Mouse (Mus musculus) embryonic facial prominence, embryonic 13.5 days (tissue): ENCODE results near the gene Scamp2. TPM values are rescaled to one million over a fixed set of nuclear protein-coding genes. Genes with fewer than 3 reads are reported as not detected.

ENCODE experiments used
- ATAC-seq: fragments of 200-750 bp; cut with Nextera tagmentation; 2 replicates; pipeline ENCODE4 v1.8.0; 2017; ENCODE audit warnings: low read depth; ENCODE audit not compliant: insufficient number of reproducible peaks, insufficient read depth, low FRiP score, low TSS enrichment
- H3K27ac ChIP-seq: fragments of 300-500 bp; sonication (generic); 2 replicates; pipeline ENCODE4 v1.5.1; 2015; ENCODE audit warnings: moderate library complexity, mild to moderate bottlenecking, inconsistent platforms
- H3K27me3 ChIP-seq: fragments of 300-500 bp; sonication (generic); 2 replicates; pipeline ENCODE4 v1.6.1; 2015; ENCODE audit warnings: mild to moderate bottlenecking, inconsistent platforms
- H3K36me3 ChIP-seq: fragments of 300-500 bp; sonication (generic); 2 replicates; pipeline ENCODE4 v1.6.1; 2015; ENCODE audit warnings: mild to moderate bottlenecking, inconsistent platforms
- H3K4me1 ChIP-seq: fragments of 300-500 bp; sonication (generic); 2 replicates; pipeline ENCODE4 v1.6.1; 2015; ENCODE audit warnings: inconsistent platforms
- H3K4me2 ChIP-seq: fragments of 300-500 bp; sonication (generic); 2 replicates; pipeline ENCODE4 v1.6.1; 2015; ENCODE audit warnings: moderate library complexity, mild to moderate bottlenecking, inconsistent platforms
- H3K4me3 ChIP-seq: fragments of 300-500 bp; sonication (generic); 2 replicates; pipeline ENCODE4 v1.5.1; 2015; ENCODE audit warnings: mild to moderate bottlenecking, inconsistent platforms
- H3K9ac ChIP-seq: fragments of 300-500 bp; sonication (generic); 2 replicates; pipeline ENCODE4 v1.6.1; 2015; ENCODE audit warnings: mild to moderate bottlenecking, inconsistent platforms
- H3K9me3 ChIP-seq: fragments of 300-500 bp; sonication (generic); 2 replicates; pipeline ENCODE4 v1.6.1; 2016; ENCODE audit warnings: inconsistent platforms
- WGBS: fragments of 180-500 bp; shearing (Covaris S2); methylation state at CpG from one replicate; pipeline ENCODE4 v1.1.7; 2015; ENCODE audit warnings: mixed read lengths; 5-methylcytosine and 5-hydroxymethylcytosine counted together
- polyA plus RNA-seq: library from polyadenylated mRNA; unstranded; fragments of >200 nt; fragmentation: Nextera tagmentation; extraction: Ambion mirVana; gene quantifications from 2 replicates; pipeline ENCODE4 v1.2.1, GENCODE M21; 2015

Gene Scamp2
- polyA plus RNA-seq, 1 experiment from 2014 or later: 61.7 TPM

DNA sequence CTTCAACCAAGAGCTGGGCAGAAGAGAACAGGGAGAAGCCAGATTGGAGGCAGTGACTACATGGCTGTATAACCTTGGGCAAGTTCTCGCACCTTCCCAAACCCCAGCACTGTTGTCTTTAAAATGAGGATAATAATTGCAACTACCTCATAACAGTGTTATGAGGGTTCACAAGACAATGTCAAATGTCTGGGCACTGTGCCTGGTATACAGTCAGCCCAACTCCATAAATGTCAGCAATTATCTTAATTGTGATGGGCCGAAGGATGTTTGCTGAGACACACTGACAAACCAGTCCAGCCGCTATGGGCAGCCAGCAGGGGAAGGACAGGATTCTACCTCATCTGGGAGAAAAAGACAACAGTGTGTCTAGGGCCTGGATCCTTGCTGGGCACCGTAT, 54.0 kb downstream of the Scamp2 start:
- H3K4me2 ChIP-seq: no peak overlapping the region
- no peaks in the 10 kb centered on the region for H3K9me3 ChIP-seq
- H3K9ac ChIP-seq: no peak overlapping the region
- ATAC-seq: no peak
- no peaks in the 10 kb centered on the region for H3K27me3 ChIP-seq
- no peaks in the 10 kb centered on the region for H3K36me3 ChIP-seq
- 75% methylated on average over 4 of the region's 4 CpGs for WGBS
- no peak overlapping the region for H3K27ac ChIP-seq
- no peaks in the 10 kb centered on the region for H3K4me1 ChIP-seq
- no peak overlapping the region for H3K4me3 ChIP-seq

DNA sequence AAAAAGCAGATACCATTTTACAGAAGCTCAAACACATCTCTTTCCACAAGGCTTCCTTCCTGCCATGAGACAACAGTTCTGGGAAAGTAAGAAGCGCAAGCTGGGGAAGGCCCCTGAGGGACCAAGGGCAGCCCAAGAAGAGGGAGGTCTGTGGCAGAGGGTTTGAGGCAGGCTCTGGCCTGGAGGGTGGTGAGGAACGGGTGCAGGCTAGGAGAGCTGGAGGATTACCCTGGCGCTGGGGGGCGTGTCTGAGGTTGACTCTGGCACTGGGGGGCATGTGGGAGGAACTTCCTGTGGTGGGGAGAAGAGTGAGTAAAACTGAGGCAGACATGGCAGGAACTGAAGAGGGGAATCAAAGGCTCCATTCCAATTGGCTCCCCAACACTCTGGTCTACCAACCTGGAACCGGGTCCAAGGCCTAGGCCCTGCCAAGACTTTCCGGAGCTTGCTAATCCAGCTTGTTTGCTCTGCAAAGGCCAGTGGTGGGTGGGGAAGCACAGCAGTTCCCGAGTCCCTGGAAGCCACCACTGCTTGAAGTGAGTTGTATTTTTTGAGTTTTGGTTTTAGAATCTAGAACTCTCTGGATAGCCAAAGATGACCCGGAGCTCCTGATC, 56.9 kb downstream of the Scamp2 start:
- no peaks in the 10 kb centered on the region for H3K27me3 ChIP-seq

DNA sequence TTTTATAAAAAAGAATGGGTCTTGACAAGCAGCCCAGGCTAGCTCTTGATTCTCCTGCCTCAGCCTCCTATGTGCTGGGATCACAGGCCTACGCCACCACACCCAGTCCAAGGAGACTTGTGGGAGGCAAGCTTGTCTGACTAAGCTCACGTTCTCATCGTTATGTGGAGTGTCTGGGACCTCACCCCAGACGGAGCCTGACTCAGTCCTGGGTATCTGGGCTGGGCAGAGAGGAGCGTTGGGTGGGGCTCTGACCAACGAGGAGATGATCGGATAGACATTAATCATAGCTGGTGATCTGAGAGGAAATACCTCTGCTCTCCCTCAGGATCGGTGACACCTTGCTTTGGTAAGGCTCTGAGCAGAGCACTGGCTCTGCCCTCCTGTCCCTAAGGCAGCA, 58.1 kb downstream of the Scamp2 start:
- no peaks in the 10 kb centered on the region for H3K36me3 ChIP-seq
- 75% methylated on average over 8 of the region's 8 CpGs for WGBS

More for the DNA sequence above, 56.9 kb downstream of the Scamp2 start:
- WGBS: 78% methylated on average over 8 of the region's 8 CpGs
- Histone ChIP-seq H3K27ac (no peak overlapping the region), H3K4me2 (no peak overlapping the region), H3K9ac (no peak overlapping the region), H3K9me3 (no peaks in the 10 kb centered on the region), H3K4me1 (no peaks in the 10 kb centered on the region), H3K36me3 (no peaks in the 10 kb centered on the region), H3K4me3 (no peak overlapping the region)
- ATAC-seq: no peak

GRCm38 (mm10) chr9:57620674-57621073, 59.9 kb downstream of the Scamp2 start, which contains the start of gene Lman1l:
Gene Lman1l (minus strand): TSS chr9:57620774.
- no peaks in the 10 kb centered on the region for H3K4me1 ChIP-seq

More for the DNA sequence above, 58.1 kb downstream of the Scamp2 start:
- Histone ChIP-seq H3K4me1 (no peaks in the 10 kb centered on the region), H3K4me2 (no peak overlapping the region), H3K9me3 (no peaks in the 10 kb centered on the region), H3K27ac (no peak overlapping the region), H3K27me3 (no peaks in the 10 kb centered on the region), H3K9ac (no peak overlapping the region), H3K4me3 (no peak overlapping the region)
- ATAC-seq: no peak

DNA sequence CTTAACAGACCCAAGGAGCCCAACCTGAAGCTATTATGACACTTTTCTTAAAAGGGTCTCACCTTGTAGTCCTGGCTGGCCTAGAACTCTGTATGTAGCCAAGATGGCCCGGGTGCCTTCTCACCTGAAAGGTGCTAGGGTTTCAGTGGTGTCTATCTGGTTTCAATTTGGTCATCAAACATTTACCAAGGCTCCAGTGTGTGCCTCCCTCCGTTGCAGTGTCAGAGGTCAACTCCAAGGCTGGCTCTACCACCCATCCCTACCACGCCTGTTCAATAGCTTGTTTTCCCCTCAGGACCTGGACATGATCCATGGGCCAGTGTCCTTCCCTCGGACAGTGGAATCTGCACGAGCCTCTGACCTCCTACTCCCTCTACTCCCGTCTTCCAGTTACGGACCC, 63.6 kb downstream of the Scamp2 start:
- no peak overlapping the region for H3K4me2 ChIP-seq
- no peak for ATAC-seq
- H3K36me3 ChIP-seq: peaks cover 49% of the 10 kb centered on the region
- H3K4me1 ChIP-seq: no peaks in the 10 kb centered on the region
- no peaks in the 10 kb centered on the region for H3K9me3 ChIP-seq
- no peaks in the 10 kb centered on the region for H3K27me3 ChIP-seq
- H3K27ac ChIP-seq: no peak overlapping the region
- H3K9ac ChIP-seq: no peak overlapping the region
- WGBS: 72% methylated on average over 7 of the region's 7 CpGs
- H3K4me3 ChIP-seq: no peak overlapping the region

More at GRCm38 (mm10) chr9:57620674-57621073, 59.9 kb downstream of the Scamp2 start, which contains the start of gene Lman1l:
- no peak within 1 kb of the TSS for H3K9ac ChIP-seq
- H3K4me2 ChIP-seq: no peak within 1 kb of the TSS
- H3K27me3 ChIP-seq: no peaks in the 10 kb centered on the region
- H3K4me3 ChIP-seq: no peak within 1 kb of the TSS
- no peak for ATAC-seq
- H3K36me3 ChIP-seq: peaks cover 13% of the 10 kb centered on the region
- no peak within 1 kb of the TSS for H3K27ac ChIP-seq
- 92% methylated on average over 5 of the region's 5 CpGs for WGBS
- H3K9me3 ChIP-seq: no peaks in the 10 kb centered on the region

GRCm38 (mm10) chr9:57625674-57626500, 65.1 kb downstream of the Scamp2 start:
- Histone ChIP-seq H3K27ac (no peak overlapping the region), H3K4me1 (no peaks in the 10 kb centered on the region), H3K4me2 (no peak overlapping the region), H3K4me3 (no peak overlapping the region), H3K27me3 (no peaks in the 10 kb centered on the region), H3K9me3 (no peaks in the 10 kb centered on the region), H3K36me3 (peaks cover 65% of the 10 kb centered on the region), H3K9ac (no peak overlapping the region)
- WGBS: 83% methylated on average over 15 of the region's 15 CpGs
- no peak for ATAC-seq

GRCm38 (mm10) chr9:57627191-57627590, 66.4 kb downstream of the Scamp2 start:
- Histone ChIP-seq H3K36me3 (peaks cover 78% of the 10 kb centered on the region), H3K4me1 (no peaks in the 10 kb centered on the region), H3K9me3 (no peaks in the 10 kb centered on the region), H3K4me2 (no peak overlapping the region), H3K27me3 (no peaks in the 10 kb centered on the region), H3K27ac (no peak overlapping the region), H3K4me3 (no peak overlapping the region), H3K9ac (no peak overlapping the region)
- no peak for ATAC-seq
- 88% methylated on average over 17 of the region's 17 CpGs for WGBS

- Histone ChIP-seq H3K4me2 (no peak overlapping the region), H3K36me3 (peaks cover 80% of the 10 kb centered on the region), H3K27me3 (no peaks in the 10 kb centered on the region), H3K4me1 (no peaks in the 10 kb centered on the region), H3K27ac (no peak overlapping the region), H3K9ac (no peak overlapping the region), H3K9me3 (no peaks in the 10 kb centered on the region), H3K4me3 (no peak overlapping the region)
- no peak for ATAC-seq
- WGBS: 91% methylated on average over 11 of the region's 11 CpGs
Measured at GRCm38 (mm10) chr9:57627892-57628291, 67.1 kb downstream of the Scamp2 start.

- Histone ChIP-seq H3K36me3 (peaks cover 80% of the 10 kb centered on the region), H3K4me3 (no peak overlapping the region), H3K27me3 (no peaks in the 10 kb centered on the region), H3K4me2 (no peak overlapping the region), H3K27ac (no peak overlapping the region), H3K4me1 (no peaks in the 10 kb centered on the region), H3K9ac (no peak overlapping the region), H3K9me3 (no peaks in the 10 kb centered on the region)
- 0 out of 2 replicates have a peak, but pooled peaks have one; percentile 5 for ATAC-seq
- 92% methylated on average over 12 of the region's 12 CpGs for WGBS
Measured at GRCm38 (mm10) chr9:57628717-57629116, 68.0 kb downstream of the Scamp2 start.

DNA sequence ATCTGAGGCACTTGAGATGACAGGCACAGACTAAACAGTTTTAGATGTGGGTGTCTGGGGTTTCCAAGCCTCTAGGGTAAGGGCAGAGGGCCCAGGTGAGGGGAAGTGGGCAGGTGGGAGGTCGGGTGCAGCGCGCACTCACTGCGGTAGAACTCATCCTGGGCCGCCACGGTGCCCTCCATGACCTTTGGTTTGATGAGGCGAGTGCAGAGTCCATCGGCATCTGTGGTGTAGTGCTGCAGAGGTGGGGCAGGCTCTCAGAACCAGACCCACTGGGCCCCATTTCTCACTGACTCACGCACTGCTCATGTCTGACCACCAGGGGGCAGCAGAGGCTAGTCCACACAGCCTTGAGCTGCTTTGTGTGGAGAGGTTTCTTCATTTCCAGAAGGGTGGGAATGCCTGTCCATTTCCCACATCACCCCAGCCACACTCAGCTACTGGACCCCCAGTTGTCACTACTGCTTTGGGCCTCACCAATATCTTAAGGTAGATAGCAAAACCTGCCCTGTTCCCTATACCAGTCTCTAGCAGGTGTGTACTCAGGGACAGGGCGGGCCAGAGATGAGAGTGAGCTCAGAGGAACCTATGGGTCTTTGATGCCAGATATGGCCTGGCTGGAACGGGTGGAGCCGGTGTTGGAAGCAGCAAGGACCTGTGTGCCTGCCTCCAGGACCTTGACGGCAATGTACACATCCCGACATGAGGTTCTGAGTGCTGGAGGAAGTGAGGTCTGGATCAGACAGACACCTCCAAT, 68.6 kb downstream of the Scamp2 start:
- ATAC-seq: peak; percentile 50; the same call in 1 of the 2 replicates
- WGBS: 71% methylated on average over 14 of the region's 14 CpGs
- Histone ChIP-seq H3K4me1 (peaks cover 3% of the 10 kb centered on the region), H3K9ac (no peak overlapping the region), H3K4me3 (no peak overlapping the region), H3K9me3 (no peaks in the 10 kb centered on the region), H3K4me2 (no peak overlapping the region), H3K36me3 (peaks cover 79% of the 10 kb centered on the region), H3K27me3 (no peaks in the 10 kb centered on the region), H3K27ac (no peak overlapping the region)

DNA sequence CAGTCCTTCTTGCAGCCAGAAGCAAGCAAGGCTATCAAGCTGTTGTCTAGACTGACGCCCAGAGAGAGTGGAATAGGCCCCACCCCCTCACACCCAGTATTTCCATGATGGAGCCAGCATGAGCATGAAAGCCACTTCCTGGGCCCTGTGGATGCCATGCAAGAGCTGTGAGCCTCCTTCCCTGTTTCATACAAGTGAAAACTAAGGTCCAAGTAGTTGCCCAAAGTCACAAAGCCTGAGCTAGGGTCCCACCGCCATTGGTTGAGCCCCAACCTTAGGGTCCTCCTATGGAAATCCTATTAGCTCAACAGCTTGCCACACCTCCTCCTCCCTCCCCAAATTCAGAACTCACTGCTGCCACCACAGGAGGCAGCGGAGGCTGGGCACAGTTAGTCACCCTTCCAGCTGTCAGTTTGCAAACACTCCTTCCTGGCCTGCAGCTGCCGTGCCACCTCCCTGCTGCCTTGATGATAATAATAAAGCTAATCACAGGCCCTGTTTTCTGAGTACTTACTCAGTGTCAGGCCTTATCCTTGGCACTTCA, 72.8 kb downstream of the Scamp2 start:
- no peak overlapping the region for H3K4me3 ChIP-seq
- no peaks in the 10 kb centered on the region for H3K9me3 ChIP-seq
- peaks cover 23% of the 10 kb centered on the region for H3K4me1 ChIP-seq
- 40% methylated on average over 4 of the region's 4 CpGs for WGBS
- H3K4me2 ChIP-seq: no peak overlapping the region
- H3K27me3 ChIP-seq: no peaks in the 10 kb centered on the region
- H3K9ac ChIP-seq: no peak overlapping the region
- no peak for ATAC-seq
- no peak overlapping the region for H3K27ac ChIP-seq
- peaks cover 42% of the 10 kb centered on the region for H3K36me3 ChIP-seq
